Mouse (Mus musculus) mouse embryonic stem cell (cell line): ENCODE data around the gene Dhx8.

Experiments used
- in situ Hi-C, 2 experiments: fragments of 300-500 bp; cut with MboI; formaldehyde crosslinking; loops; 1 replicate in 1 of 2; 3 replicates in 1 of 2; pipeline ENCODE4 v1.14.3; 2019 to 2020; ENCODE audit warnings: low sequenced_read_pairs in 2 of 2, low pct_unique_long_range_greater_than_20kb in 1 of 2, mixed read lengths in 1 of 2; ENCODE audit not compliant: unreplicated experiment in 1 of 2

The Dhx8 gene

GRCm38 (mm10) chr11:101785143-101785851 is 52.6 kb downstream of the Dhx8 start, which contains the start of gene Etv4:
TSS of gene Etv4 (minus strand) at chr11:101785371.
- in situ Hi-C loops = no loop called here

- in situ Hi-C loops = no loop called here
These were observed 53.1 kb downstream of the Dhx8 start for GRCm38 (mm10) chr11:101785852-101786205.

GRCm38 (mm10) chr11:101786651-101787050 is 53.9 kb downstream of the Dhx8 start:
- in situ Hi-C loops = no loop called here

GRCm38 (mm10) chr11:101787432-101787831 is 54.7 kb downstream of the Dhx8 start:
- in situ Hi-C loops = no loop called here

GRCm38 (mm10) chr11:101790811-101791526 is 58.2 kb downstream of the Dhx8 start:
- in situ Hi-C loops = no loop called here

- in situ Hi-C loops = no loop called here
These were observed 64.6 kb downstream of the Dhx8 start for GRCm38 (mm10) chr11:101797355-101797754.

- in situ Hi-C loops = no loop called here
These were observed 65.4 kb downstream of the Dhx8 start for GRCm38 (mm10) chr11:101798083-101798482.

- in situ Hi-C loops = no loop called here
These were observed 68.7 kb downstream of the Dhx8 start for GRCm38 (mm10) chr11:101801386-101801785.

- in situ Hi-C loops = no loop called here
These were observed 72.5 kb downstream of the Dhx8 start for GRCm38 (mm10) chr11:101805113-101805704.

- in situ Hi-C loops = no loop called here
These were observed 74.0 kb downstream of the Dhx8 start for GRCm38 (mm10) chr11:101806741-101807140.

- in situ Hi-C loops = no loop called here
These were observed 74.5 kb downstream of the Dhx8 start for GRCm38 (mm10) chr11:101807266-101807665.

- in situ Hi-C loops = no loop called here
These were observed 76.5 kb downstream of the Dhx8 start for GRCm38 (mm10) chr11:101809060-101809828.

- in situ Hi-C loops = loop anchor here in 1 of 2 experiments (10.0 kb wide), 1 partner anchor 162 kb away; no protein-coding TSS in a partner anchor
These were observed 80.5 kb downstream of the Dhx8 start for GRCm38 (mm10) chr11:101813259-101813658.

GRCm38 (mm10) chr11:101814375-101815102 is 81.8 kb downstream of the Dhx8 start:
- in situ Hi-C loops = loop anchor here in 1 of 2 experiments (10.0 kb wide), 1 partner anchor 160 kb away; no protein-coding TSS in a partner anchor

- in situ Hi-C loops = loop anchor here in 1 of 2 experiments (10.0 kb wide), 1 partner anchor 159 kb away; no protein-coding TSS in a partner anchor
These were observed 82.7 kb downstream of the Dhx8 start for GRCm38 (mm10) chr11:101815103-101816085.
